Mouse (Mus musculus) forebrain, embryonic 13.5 days (tissue): ENCODE results near the gene Ccdc155. TPM values are rescaled to one million over a fixed set of nuclear protein-coding genes. Genes with fewer than 3 reads are reported as not detected.

ENCODE experiments used
- ATAC-seq: fragments of 200-750 bp; cut with Nextera tagmentation; 2 replicates; pipeline ENCODE4 v1.8.0; 2017
- H3K27ac ChIP-seq: fragments of 300-500 bp; sonication (generic); 2 replicates; pipeline ENCODE4 v1.5.1; 2015; ENCODE audit warnings: inconsistent platforms, mild to moderate bottlenecking, moderate library complexity
- H3K27me3 ChIP-seq: fragments of 300-500 bp; sonication (generic); 2 replicates; pipeline ENCODE4 v1.6.1; 2015; ENCODE audit warnings: mild to moderate bottlenecking, inconsistent platforms
- H3K36me3 ChIP-seq: fragments of 300-500 bp; sonication (generic); 2 replicates; pipeline ENCODE4 v1.6.1; 2015; ENCODE audit warnings: mild to moderate bottlenecking, inconsistent platforms; ENCODE audit not compliant: poor library complexity, severe bottlenecking
- H3K4me1 ChIP-seq: fragments of 300-500 bp; sonication (generic); 2 replicates; pipeline ENCODE4 v1.6.1; 2015; ENCODE audit warnings: inconsistent platforms
- H3K4me2 ChIP-seq: fragments of 300-500 bp; sonication (generic); 2 replicates; pipeline ENCODE4 v1.6.1; 2015; ENCODE audit warnings: inconsistent platforms, mild to moderate bottlenecking, moderate library complexity
- H3K4me3 ChIP-seq: fragments of 300-500 bp; sonication (generic); 2 replicates; pipeline ENCODE4 v1.5.1; 2015; ENCODE audit warnings: mild to moderate bottlenecking, inconsistent platforms
- H3K9ac ChIP-seq: fragments of 300-500 bp; sonication (generic); 2 replicates; pipeline ENCODE4 v1.6.1; 2015; ENCODE audit warnings: mild to moderate bottlenecking, inconsistent platforms
- H3K9me3 ChIP-seq: fragments of 300-500 bp; sonication (generic); replicated peaks from 2 replicates; pipeline ENCODE4 v1.6.1; 2016; ENCODE audit warnings: inconsistent platforms
- WGBS: fragments of 180-500 bp; shearing (Covaris S2); methylation state at CpG from one replicate; pipeline ENCODE4 v1.1.7; 2015; 5-methylcytosine and 5-hydroxymethylcytosine counted together
- polyA plus RNA-seq: library from polyadenylated mRNA; unstranded; fragments of >200 nt; fragmentation: Nextera tagmentation; extraction: Ambion mirVana; gene quantifications from 2 replicates; pipeline ENCODE4 v1.2.1, GENCODE M21; 2015

The Ccdc155 gene
- polyA plus RNA-seq, 1 experiment from 2014 or later: 0.93 TPM

- H3K4me1 ChIP-seq: 0 out of 2 replicates have a peak, but pooled peaks cover 10% of the 10 kb centered on the region
- 63% methylated on average over 13 of the region's 13 CpGs for WGBS
- H3K36me3 ChIP-seq: no peaks in the 10 kb centered on the region
- H3K4me2 ChIP-seq: no peak overlapping the region
- peak overlapping the region; percentile 30; the same call in 1 of the 2 replicates for H3K9ac ChIP-seq
- no peak overlapping the region for H3K4me3 ChIP-seq
- no peaks in the 10 kb centered on the region for H3K9me3 ChIP-seq
- H3K27ac ChIP-seq: no peak overlapping the region
- peaks cover 21% of the 10 kb centered on the region for H3K27me3 ChIP-seq
- no peak for ATAC-seq
Observed at GRCm38 (mm10) chr7:45195341-45196175, 9.1 kb downstream of the Ccdc155 start.

GRCm38 (mm10) chr7:45193871-45194785, 10.6 kb downstream of the Ccdc155 start:
- no peak overlapping the region for H3K4me3 ChIP-seq
- no peak overlapping the region for H3K4me2 ChIP-seq
- no peak overlapping the region for H3K27ac ChIP-seq
- peaks cover 25% of the 10 kb centered on the region for H3K27me3 ChIP-seq
- no peaks in the 10 kb centered on the region for H3K36me3 ChIP-seq
- 75% methylated on average over 17 of the region's 17 CpGs for WGBS
- 0 out of 2 replicates have a peak, but pooled peaks cover 10% of the 10 kb centered on the region for H3K4me1 ChIP-seq
- H3K9me3 ChIP-seq: no peaks in the 10 kb centered on the region
- no peak for ATAC-seq
- no peak overlapping the region for H3K9ac ChIP-seq

- Histone ChIP-seq H3K4me1 (0 out of 2 replicates have a peak, but pooled peaks cover 7% of the 10 kb centered on the region), H3K27me3 (peaks cover 26% of the 10 kb centered on the region), H3K4me3 (no peak overlapping the region), H3K36me3 (no peaks in the 10 kb centered on the region), H3K9me3 (no peaks in the 10 kb centered on the region), H3K9ac (no peak overlapping the region), H3K27ac (no peak overlapping the region), H3K4me2 (no peak overlapping the region)
- 58% methylated on average over 5 of the region's 5 CpGs for WGBS
- ATAC-seq: no peak
Observed at GRCm38 (mm10) chr7:45193406-45193805, 11.3 kb downstream of the Ccdc155 start.

- no peaks in the 10 kb centered on the region for H3K36me3 ChIP-seq
- no peak overlapping the region for H3K9ac ChIP-seq
- no peak overlapping the region for H3K4me3 ChIP-seq
- WGBS: 80% methylated on average over 7 of the region's 7 CpGs
- ATAC-seq: no peak
- 0 out of 2 replicates have a peak, but pooled peaks cover 4% of the 10 kb centered on the region for H3K4me1 ChIP-seq
- no peak overlapping the region for H3K4me2 ChIP-seq
- peaks cover 33% of the 10 kb centered on the region for H3K27me3 ChIP-seq
- H3K27ac ChIP-seq: no peak overlapping the region
- H3K9me3 ChIP-seq: no peaks in the 10 kb centered on the region
Observed at GRCm38 (mm10) chr7:45192585-45193310, 11.9 kb downstream of the Ccdc155 start.

DNA sequence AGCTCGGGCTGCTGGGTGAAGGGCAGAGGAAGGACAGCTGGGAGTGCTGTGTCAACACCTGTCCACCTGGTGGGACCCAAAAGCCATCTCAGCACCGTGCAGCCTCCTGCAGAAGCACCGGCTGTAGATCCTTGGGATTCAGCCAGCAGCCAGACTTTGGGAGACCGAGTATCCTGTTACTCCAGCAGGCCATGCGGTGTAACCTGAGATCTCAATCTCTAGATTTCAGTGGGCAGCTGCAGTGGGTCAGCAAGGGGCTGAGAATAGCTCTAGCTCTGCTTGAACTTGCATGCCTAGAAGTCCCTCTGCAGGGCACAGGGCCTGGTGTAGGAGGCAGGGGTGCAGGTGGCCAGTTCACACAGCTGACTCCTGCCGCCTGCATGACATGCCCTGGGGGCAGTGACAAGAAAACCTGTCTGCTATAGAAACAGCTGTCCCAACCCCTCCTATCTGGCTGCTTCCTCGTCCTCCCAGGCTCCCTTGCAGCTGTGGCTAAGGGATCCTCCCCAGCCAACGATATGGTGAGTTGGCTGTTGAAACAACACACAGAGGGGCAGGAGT, 12.8 kb downstream of the Ccdc155 start:
- WGBS: 28% methylated on average over 8 of the region's 8 CpGs
- Histone ChIP-seq H3K9ac (no peak overlapping the region), H3K4me3 (no peak overlapping the region), H3K36me3 (no peaks in the 10 kb centered on the region), H3K27ac (no peak overlapping the region), H3K4me2 (no peak overlapping the region), H3K4me1 (0 out of 2 replicates have a peak, but pooled peaks cover 4% of the 10 kb centered on the region), H3K9me3 (no peaks in the 10 kb centered on the region), H3K27me3 (peaks cover 34% of the 10 kb centered on the region)
- no peak for ATAC-seq

GRCm38 (mm10) chr7:45191161-45191560, 13.5 kb downstream of the Ccdc155 start:
- peaks cover 5% of the 10 kb centered on the region; the same call in 1 of the 2 replicates for H3K4me1 ChIP-seq
- no peak overlapping the region for H3K4me3 ChIP-seq
- H3K4me2 ChIP-seq: no peak overlapping the region
- H3K27ac ChIP-seq: no peak overlapping the region
- no peaks in the 10 kb centered on the region for H3K36me3 ChIP-seq
- H3K9me3 ChIP-seq: no peaks in the 10 kb centered on the region
- 84% methylated on average over 2 of the region's 2 CpGs for WGBS
- ATAC-seq: no peak
- peaks cover 36% of the 10 kb centered on the region for H3K27me3 ChIP-seq
- H3K9ac ChIP-seq: no peak overlapping the region

DNA sequence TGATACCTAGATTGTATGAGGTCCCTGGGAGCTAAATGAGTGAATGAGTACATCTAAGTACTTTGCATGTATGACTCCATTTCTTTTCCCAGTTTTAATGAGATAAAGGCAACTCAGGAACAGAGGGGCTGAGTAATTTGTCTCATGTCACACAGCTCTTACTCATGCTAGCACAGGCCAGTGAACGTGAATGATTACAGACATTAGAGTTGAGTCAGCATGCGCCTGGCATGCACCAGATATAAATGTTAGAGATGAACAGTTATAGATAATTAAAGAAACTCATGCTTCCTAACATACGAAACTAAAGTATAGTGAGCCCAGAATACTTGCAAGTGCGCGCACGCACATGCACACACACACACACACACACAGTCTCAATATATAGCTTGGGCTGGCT, 14.5 kb downstream of the Ccdc155 start:
- ATAC-seq: no peak
- no peaks in the 10 kb centered on the region for H3K36me3 ChIP-seq
- WGBS: 91% methylated on average over 6 of the region's 6 CpGs
- no peak overlapping the region for H3K4me2 ChIP-seq
- peaks cover 9% of the 10 kb centered on the region; the same call in 1 of the 2 replicates for H3K4me1 ChIP-seq
- peaks cover 46% of the 10 kb centered on the region for H3K27me3 ChIP-seq
- H3K9me3 ChIP-seq: no peaks in the 10 kb centered on the region
- H3K4me3 ChIP-seq: no peak overlapping the region
- H3K9ac ChIP-seq: no peak overlapping the region
- no peak overlapping the region for H3K27ac ChIP-seq

DNA sequence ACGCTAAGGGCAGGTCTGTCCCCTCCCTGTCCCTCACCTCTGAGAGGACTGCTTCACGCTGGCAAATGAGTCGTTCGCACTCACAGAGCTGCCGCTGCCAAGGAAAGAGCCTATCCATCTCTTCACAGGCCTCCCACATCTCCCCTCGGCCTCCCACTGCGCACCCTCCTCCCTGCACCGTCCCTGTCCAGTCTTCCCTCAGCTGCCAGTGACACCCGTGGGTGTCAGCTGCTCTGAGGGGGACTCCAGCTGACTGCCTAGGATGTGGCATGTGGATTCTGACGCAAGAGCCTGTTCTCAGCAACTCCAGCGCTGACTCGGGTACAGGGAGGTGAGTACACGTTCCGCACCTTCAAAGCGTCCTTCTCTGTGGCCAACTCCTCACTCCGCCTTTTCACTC, 15.1 kb downstream of the Ccdc155 start:
- no peaks in the 10 kb centered on the region for H3K9me3 ChIP-seq
- WGBS: 60% methylated on average over 15 of the region's 16 CpGs
- peaks cover 9% of the 10 kb centered on the region; the same call in 1 of the 2 replicates for H3K4me1 ChIP-seq
- H3K27ac ChIP-seq: no peak overlapping the region
- H3K9ac ChIP-seq: no peak overlapping the region
- ATAC-seq: no peak
- no peak overlapping the region for H3K4me3 ChIP-seq
- H3K36me3 ChIP-seq: no peaks in the 10 kb centered on the region
- peaks cover 52% of the 10 kb centered on the region for H3K27me3 ChIP-seq
- no peak overlapping the region for H3K4me2 ChIP-seq

DNA sequence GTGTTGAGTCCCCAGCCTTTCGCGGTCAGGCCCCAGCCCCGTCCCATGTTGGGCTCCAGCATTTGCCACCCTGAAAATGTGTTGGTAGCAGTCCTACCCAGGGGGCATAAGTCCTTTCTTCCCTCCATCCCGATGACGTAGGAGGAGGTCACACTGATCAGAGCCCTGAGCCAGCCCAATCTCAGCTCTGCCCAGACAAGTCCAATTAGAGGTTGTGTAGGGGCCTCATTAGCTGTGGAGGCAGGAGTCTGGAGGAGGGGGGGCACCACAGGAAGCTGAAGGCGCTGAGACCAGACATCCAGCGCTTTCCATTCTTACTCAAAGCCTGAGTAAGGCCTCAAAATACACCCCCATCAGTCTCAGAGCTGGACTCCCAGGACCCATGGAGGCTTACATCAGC, 18.8 kb downstream of the Ccdc155 start:
- Histone ChIP-seq H3K27ac (no peak overlapping the region), H3K4me2 (no peak overlapping the region), H3K9me3 (no peaks in the 10 kb centered on the region), H3K27me3 (peaks cover 80% of the 10 kb centered on the region), H3K4me1 (peaks cover 23% of the 10 kb centered on the region), H3K9ac (no peak overlapping the region), H3K36me3 (no peaks in the 10 kb centered on the region), H3K4me3 (no peak overlapping the region)
- WGBS: 46% methylated on average over 7 of the region's 7 CpGs
- no peak for ATAC-seq

DNA sequence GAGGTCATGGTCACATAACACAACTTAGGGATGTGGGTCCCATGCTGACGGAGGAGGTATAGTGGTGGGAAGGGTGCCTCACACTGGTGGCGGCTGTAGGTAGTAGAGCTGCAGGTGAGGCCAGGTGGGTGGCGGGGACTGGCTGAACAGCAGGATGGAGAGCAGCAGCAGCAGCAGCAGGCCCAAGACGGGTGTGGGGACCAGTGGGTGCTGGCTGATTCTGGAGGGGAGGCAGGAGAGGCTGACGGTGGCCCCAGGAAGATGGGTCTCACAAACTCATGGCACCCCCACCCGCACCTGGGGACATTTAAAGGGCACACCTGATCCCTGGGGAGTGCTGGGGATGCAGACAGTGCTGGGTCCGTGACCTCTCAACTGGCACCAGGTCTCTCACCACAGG, 21.0 kb downstream of the Ccdc155 start:
- Histone ChIP-seq H3K9me3 (no peaks in the 10 kb centered on the region), H3K4me2 (no peak overlapping the region), H3K4me3 (no peak overlapping the region), H3K9ac (no peak overlapping the region), H3K4me1 (peaks cover 24% of the 10 kb centered on the region), H3K27me3 (peaks cover 91% of the 10 kb centered on the region), H3K27ac (no peak overlapping the region), H3K36me3 (no peaks in the 10 kb centered on the region)
- WGBS: 66% methylated on average over 7 of the region's 7 CpGs
- no peak for ATAC-seq

GRCm38 (mm10) chr7:45182606-45183005, 22.1 kb downstream of the Ccdc155 start:
- Histone ChIP-seq H3K36me3 (no peaks in the 10 kb centered on the region), H3K9ac (peak overlapping the region; percentile 26; the same call in 1 of the 2 replicates), H3K27me3 (peaks cover 92% of the 10 kb centered on the region), H3K4me1 (peaks cover 24% of the 10 kb centered on the region), H3K4me2 (peak overlapping the region; percentile 56), H3K4me3 (peak overlapping the region; percentile 33), H3K27ac (no peak overlapping the region), H3K9me3 (no peaks in the 10 kb centered on the region)
- WGBS: 17% methylated on average over 11 of the region's 11 CpGs
- ATAC-seq: peak; percentile 20; the same call in 1 of the 2 replicates
